Mouse (Mus musculus): ENCODE measurements at regions not wholly inside any gene's neighbourhood (a gene's known extent, or its start where the extent isn't known, plus 50 kb on each side); places are given as distances from the start of the nearest gene placed in this dataset.

GRCm38 (mm10) chr3:18705756-18706155 lies 757.5 kb downstream of the Cypt12 start:
- no peak for TF ChIP-seq HCFC1 (IDR thresholded peaks at IDR 0.05; ENCODE audit: low read depth, low read length)
- TF ChIP-seq GABPA (IDR thresholded peaks at IDR 0.05; ENCODE audit: insufficient replicate concordance, low read depth, low read length): no peak
- no peak for TF ChIP-seq MYC (IDR thresholded peaks at IDR 0.05; ENCODE audit: low read depth, low read length)
- no peak for TF ChIP-seq EP300 (IDR thresholded peaks at IDR 0.05; ENCODE audit: low read length)
- TF ChIP-seq POLR2A (IDR thresholded peaks at IDR 0.05; ENCODE audit: low read depth, low read length): no peak
- TF ChIP-seq CTCF (conservative IDR thresholded peaks at IDR 0.05 in 1 of 2, IDR thresholded peaks at IDR 0.05 in 1 of 2; ENCODE audit: low read depth in 2 of 2, low read length in 2 of 2): no peak
- TF ChIP-seq MAFK (IDR thresholded peaks at IDR 0.05; ENCODE audit: insufficient replicate concordance, low read length): no peak
- no peak for TF ChIP-seq E2F4 (IDR thresholded peaks at IDR 0.05; ENCODE audit: insufficient replicate concordance, low read depth, low read length)
- no peak for TF ChIP-seq ZMIZ1 (IDR thresholded peaks at IDR 0.05; ENCODE audit: low read depth, low read length)
- no peak for TF ChIP-seq JUND (conservative IDR thresholded peaks at IDR 0.05; ENCODE audit: low read depth, low read length)
- TF ChIP-seq CHD2 (IDR thresholded peaks at IDR 0.05; ENCODE audit: low read length): no peak
- no peak for TF ChIP-seq IRF4 (IDR thresholded peaks at IDR 0.05; ENCODE audit: low read depth, low read length)

Measured in CH12.LX (cell line).